Mouse (Mus musculus) C2C12 (cell line): ENCODE results near the gene Slc6a4.

Experiments used
- CTCF ChIP-seq: IDR thresholded peaks from one replicate; pipeline ENCODE4 v1.5.1; 2011; ENCODE audit not compliant: control insufficient read depth, insufficient read depth, insufficient read length
- MYOG ChIP-seq: IDR thresholded peaks from one replicate; pipeline ENCODE4 v1.6.1; 2011; ENCODE audit not compliant: control insufficient read depth, insufficient read length; ENCODE audit errors: extremely low read depth

- TF ChIP-seq CTCF (no peak), MYOG (no peak)
These were observed 28.2 kb downstream of the Slc6a4 start for GRCm38 (mm10) chr11:77026559-77026958.
